29 mouse cellular contexts compared by ENCODE assay signal in the genomic region with DNA sequence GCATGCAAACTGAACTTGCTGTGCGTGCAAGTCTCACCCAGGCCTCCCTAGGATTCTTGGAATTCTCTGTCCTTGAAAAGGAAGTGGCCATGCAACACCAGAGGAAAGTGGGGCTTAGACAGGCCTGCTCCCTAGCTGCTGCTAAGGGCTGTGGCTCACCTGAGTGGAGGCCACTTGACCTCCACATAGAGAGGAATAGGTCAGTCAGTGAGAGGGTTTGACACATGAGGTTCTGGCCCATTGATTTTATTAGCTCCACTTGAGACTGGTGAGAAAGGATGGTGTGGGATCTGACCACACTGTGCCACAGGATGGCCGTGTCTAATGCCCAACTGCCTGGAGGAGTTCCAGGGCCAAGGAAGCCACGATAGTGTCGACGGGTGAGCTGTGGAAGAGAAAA. TPM values are rescaled to one million over a fixed set of nuclear protein-coding genes. Genes with fewer than 3 reads are reported as not detected.
A peak's percentile ranks its signal among the peaks of the same experiment; 100 is the strongest.
DNase-seq lines count a peak whose midpoint lies in the region; ATAC-seq and TF ChIP-seq lines count a peak whose summit lies in the region.
"Had no signal": no experiment of that assay in that cellular context is flagged by ENCODE, and none has a peak within 500 bp of the region (broad histone marks: within the 10 kb centered on the region; RNA-seq: fewer than 3 reads in every experiment).

No protein-coding gene starts in this region.

- peak overlapping the region; percentile 10; the same call in 1 of the 2 replicates for H3K27ac ChIP-seq in heart, embryonic 13.5 days (replicated peaks)
- no peak overlapping the region for H3K27ac ChIP-seq in heart, adult 2 months
- peak overlapping the region; percentile 45 for H3K27ac ChIP-seq in kidney, embryonic 15.5 days
- H3K27ac ChIP-seq in lung, postnatal 0 days (ENCODE audit: low read length) = no peak overlapping the region
- H3K27ac ChIP-seq: embryonic facial prominence, embryonic 12.5 days; hindbrain, embryonic 10.5 days; hindbrain, postnatal 0 days; left cerebral cortex, adult 2 months; limb, embryonic 13.5 days; liver, embryonic 12.5 days; midbrain, embryonic 15.5 days; neural tube, embryonic 12.5 days had no signal

- in situ Hi-C loops in Patski (cut with MboI; ENCODE audit: low pct_unique_long_range_greater_than_20kb) = no loop called here

- POLR2A ChIA-PET in Patski (lab: Charles Lee) = no interaction called here

- WGBS in heart, embryonic 13.5 days = 67% methylated on average over 5 of the region's 5 CpGs
- WGBS in heart, adult 2 months = 52% methylated on average over 5 of the region's 5 CpGs
- WGBS in kidney, embryonic 15.5 days = 44% methylated on average over 5 of the region's 5 CpGs
- WGBS in lung, postnatal 0 days = 63% methylated on average over 5 of the region's 5 CpGs

- intact Hi-C loops in heart, adult 2 months (cut with DNase I) = no loop called here

- no peak for TF ChIP-seq CTCF in heart, adult 2 months (IDR thresholded peaks at IDR 0.05)
- TF ChIP-seq CTCF in lung, postnatal 0 days (IDR thresholded peaks at IDR 0.05) = no peak
- TF ChIP-seq CTCF in Patski (IDR thresholded peaks at IDR 0.05) = no peak

- no peaks in the 10 kb centered on the region; the same call in 1 of the 2 replicates for H3K79me2 ChIP-seq in heart, adult 2 months (replicated peaks; ENCODE audit: control insufficient read depth, insufficient read depth, low read length)

- DNase-seq in heart, adult 2 months = no peak
- DNase-seq in kidney, postnatal 36 days = no peak
- peak; percentile 29 for DNase-seq in lung, postnatal 25 days (ENCODE audit: low spot score)
- DNase-seq in lung, postnatal 0 days (ENCODE audit: low spot score) = no peak
- DNase-seq in Patski (ENCODE audit: low read depth, low spot score) = no peak
- DNase-seq: adrenal gland, postnatal 25 days; cerebellum, adult 11-12 months; cerebellum, adult 9-11 months; embryo, embryonic 11 days; gastrocnemius, postnatal 10 days; heart, postnatal 10 days; kidney, postnatal 25 days; liver, postnatal 0 days; thymus, adult 2 months; thymus, postnatal 36 days had no signal

- H3K36me3 ChIP-seq in heart, embryonic 13.5 days = peaks cover 99% of the 10 kb centered on the region
- H3K36me3 ChIP-seq in heart, adult 2 months (ENCODE audit: control insufficient read depth, insufficient read depth, low read length) = peaks cover 16% of the 10 kb centered on the region
- peaks cover 93% of the 10 kb centered on the region for H3K36me3 ChIP-seq in kidney, embryonic 15.5 days
- peaks cover 43% of the 10 kb centered on the region for H3K36me3 ChIP-seq in lung, postnatal 0 days (ENCODE audit: insufficient read depth, low read length)

- no peak overlapping the region for H3K4me2 ChIP-seq in heart, embryonic 13.5 days
- no peak overlapping the region for H3K4me2 ChIP-seq in kidney, embryonic 15.5 days
- H3K4me2 ChIP-seq in lung, postnatal 0 days (replicated peaks; ENCODE audit: low read depth, low read length) = no peak overlapping the region
- H3K4me2 ChIP-seq: embryonic facial prominence, embryonic 12.5 days; limb, embryonic 13.5 days; liver, embryonic 12.5 days; midbrain, embryonic 15.5 days; neural tube, embryonic 12.5 days had no signal

- no peaks in the 10 kb centered on the region for H3K27me3 ChIP-seq in heart, embryonic 13.5 days (replicated peaks)
- H3K27me3 ChIP-seq in heart, adult 2 months (ENCODE audit: control insufficient read depth, insufficient read depth, low read length) = no peaks in the 10 kb centered on the region
- no peaks in the 10 kb centered on the region for H3K27me3 ChIP-seq in kidney, embryonic 15.5 days
- no peaks in the 10 kb centered on the region for H3K27me3 ChIP-seq in lung, postnatal 0 days (replicated peaks; ENCODE audit: insufficient read depth, low read length)
- H3K27me3 ChIP-seq in Patski = no peaks in the 10 kb centered on the region
- H3K27me3 ChIP-seq: embryonic facial prominence, embryonic 12.5 days; limb, embryonic 13.5 days; liver, embryonic 12.5 days; megakaryocyte, embryonic 14.5 days; midbrain, embryonic 15.5 days; neural tube, embryonic 12.5 days had no signal

- H3K9me3 ChIP-seq in heart, embryonic 13.5 days = no peaks in the 10 kb centered on the region
- no peaks in the 10 kb centered on the region for H3K9me3 ChIP-seq in kidney, embryonic 15.5 days (replicated peaks)
- H3K9me3 ChIP-seq in lung, postnatal 0 days (ENCODE audit: low read length) = no peaks in the 10 kb centered on the region
- H3K9me3 ChIP-seq: embryonic facial prominence, embryonic 12.5 days; hindbrain, embryonic 10.5 days; limb, embryonic 13.5 days; liver, embryonic 12.5 days; megakaryocyte, embryonic 14.5 days; midbrain, embryonic 15.5 days; neural tube, embryonic 12.5 days had no signal

- no peak for TF ChIP-seq EP300 in heart, adult 2 months (IDR thresholded peaks at IDR 0.05; ENCODE audit: insufficient read depth, low read depth, low read length)
- no peak for TF ChIP-seq EP300 in lung, postnatal 0 days (IDR thresholded peaks at IDR 0.05)

- H3K4me3 ChIP-seq in heart, embryonic 13.5 days = no peak overlapping the region
- no peak overlapping the region for H3K4me3 ChIP-seq in heart, adult 2 months
- H3K4me3 ChIP-seq in kidney, embryonic 15.5 days (replicated peaks) = no peak overlapping the region
- H3K4me3 ChIP-seq in lung, postnatal 0 days (ENCODE audit: low read depth, low read length) = no peak overlapping the region
- H3K4me3 ChIP-seq: embryonic facial prominence, embryonic 12.5 days; hindbrain, embryonic 10.5 days; layer of hippocampus, adult 2 months; left cerebral cortex, adult 2 months; limb, embryonic 13.5 days; liver, embryonic 12.5 days; megakaryocyte, embryonic 14.5 days; midbrain, embryonic 15.5 days; neural tube, embryonic 12.5 days had no signal

- no peak for ATAC-seq in heart, embryonic 13.5 days (ENCODE audit: extremely low read depth, insufficient number of reproducible peaks, low FRiP score, low TSS enrichment)
- ATAC-seq in kidney, embryonic 15.5 days (replicated peaks; ENCODE audit: low FRiP score) = no peak; the same call in 1 of the 2 replicates
- ATAC-seq in lung, postnatal 0 days = no peak
- ATAC-seq in Patski = peak; percentile 58
- ATAC-seq: CD4-positive, CD25-positive, alpha-beta regulatory T cell, adult 4 months; hindbrain, postnatal 0 days; intestine, embryonic 16.5 days; liver, embryonic 12.5 days; liver, postnatal 0 days; midbrain, embryonic 15.5 days had no signal

- peaks cover 62% of the 10 kb centered on the region for H3K4me1 ChIP-seq in heart, embryonic 13.5 days
- peaks cover 14% of the 10 kb centered on the region for H3K4me1 ChIP-seq in heart, adult 2 months (ENCODE audit: control insufficient read depth, insufficient read depth, low read length)
- peaks cover 41% of the 10 kb centered on the region for H3K4me1 ChIP-seq in kidney, embryonic 15.5 days
- H3K4me1 ChIP-seq in lung, postnatal 0 days (ENCODE audit: insufficient read depth, low read depth, low read length) = no peaks in the 10 kb centered on the region
- H3K4me1 ChIP-seq: embryonic facial prominence, embryonic 12.5 days had no signal

- no peak overlapping the region for H3K9ac ChIP-seq in heart, embryonic 13.5 days
- H3K9ac ChIP-seq in heart, adult 2 months (ENCODE audit: low read depth, low read length) = no peak overlapping the region
- no peak overlapping the region for H3K9ac ChIP-seq in kidney, embryonic 15.5 days
- no peak overlapping the region for H3K9ac ChIP-seq in lung, postnatal 0 days (replicated peaks; ENCODE audit: low read depth)
- H3K9ac ChIP-seq: embryonic facial prominence, embryonic 12.5 days; limb, embryonic 13.5 days; liver, embryonic 12.5 days; liver, postnatal 0 days; midbrain, embryonic 15.5 days; neural tube, embryonic 12.5 days had no signal

- CTCF ChIA-PET in Patski (lab: Charles Lee) = interaction anchor here (0.8 to 2.4 kb wide), 3 partner anchors 22 to 144 kb away, joined by 3 to 6 read pairs (median 3); no protein-coding TSS in a partner anchor

- TF ChIP-seq POLR2A in heart, adult 2 months (IDR thresholded peaks at IDR 0.05; ENCODE audit: insufficient read depth, low read depth, low read length) = no peak

RNA-seq across cellular contexts. Expression of a gene that starts 35.2 kb away (rescaled TPM):
- polyA plus RNA-seq in heart, embryonic 13.5 days (2015; fragmentation: Nextera tagmentation; extraction: Ambion mirVana) = 317 and 335 TPM in 2 replicates
- 100 to 1,000 TPM; 382 to 431 TPM for total RNA-seq in heart, adult 2 months (2021)
- polyA plus RNA-seq in heart, adult 2 months (2012; rRNA removed) = 138 and 180 TPM in 2 replicates
- polyA plus RNA-seq in kidney, embryonic 15.5 days (2015; fragmentation: Nextera tagmentation; extraction: Ambion mirVana) = 543 and 552 TPM in 2 replicates
- 383 and 452 TPM in 2 replicates for polyA plus RNA-seq in lung, postnatal 0 days (2015; fragmentation: Nextera tagmentation; extraction: Ambion mirVana)
- 651 TPM for polyA plus RNA-seq in Patski (2021)

Comparison
In these comparisons a context has a peak if more than half of its experiments do, and no peak if none do; other contexts are left out.
1. H3K27ac ChIP-seq: peak in heart, embryonic 13.5 days (single experiment) and kidney, embryonic 15.5 days (single experiment); none in heart, adult 2 months (single experiment) and lung, postnatal 0 days (single experiment).